Mouse (Mus musculus) testis, adult 2 months (tissue): ENCODE results near the gene Cacfd1. TPM values are rescaled to one million over a fixed set of nuclear protein-coding genes. Genes with fewer than 3 reads are reported as not detected.

ENCODE experiments used
- H3K27ac ChIP-seq: fragments of 200-500 bp; 2 replicates; pipeline ENCODE4 v1.5.1; 2012; ENCODE audit warnings: low read depth, low read length; ENCODE audit not compliant: control insufficient read depth, insufficient read depth
- H3K27me3 ChIP-seq: fragments of 200-500 bp; 2 replicates; pipeline ENCODE4 v1.6.1; 2012; ENCODE audit warnings: mild to moderate bottlenecking, low read length, moderate library complexity; ENCODE audit not compliant: control insufficient read depth, insufficient read depth
- H3K36me3 ChIP-seq: fragments of 200-500 bp; 2 replicates; pipeline ENCODE4 v1.6.1; 2012; ENCODE audit warnings: mild to moderate bottlenecking, low read length; ENCODE audit not compliant: control insufficient read depth, insufficient read depth
- H3K4me1 ChIP-seq: fragments of 200-500 bp; 2 replicates; pipeline ENCODE4 v1.6.1; 2012; ENCODE audit warnings: low read length; ENCODE audit not compliant: control insufficient read depth, insufficient read depth
- H3K4me3 ChIP-seq: fragments of 200-500 bp; 2 replicates; pipeline ENCODE4 v1.5.1; 2012; ENCODE audit warnings: low read depth, mild to moderate bottlenecking, low read length, moderate library complexity, mixed read lengths; ENCODE audit not compliant: control insufficient read depth
- CTCF ChIP-seq: fragments of 200-500 bp; IDR thresholded peaks from 2 replicates; pipeline ENCODE4 v1.5.1; 2012; ENCODE audit warnings: low read depth, mild to moderate bottlenecking, inconsistent platforms, low read length, moderate library complexity; ENCODE audit not compliant: control insufficient read depth, insufficient read depth, insufficient replicate concordance
- POLR2A ChIP-seq: fragments of 200-500 bp; IDR thresholded peaks from 2 replicates; pipeline ENCODE4 v1.6.1; 2012; ENCODE audit warnings: low read depth, mild to moderate bottlenecking, inconsistent platforms, low read length, moderate library complexity; ENCODE audit not compliant: control insufficient read depth
- polyA plus RNA-seq: library from polyadenylated mRNA; depleted of rRNA; stranded (reverse); fragments of >200 nt; gene quantifications from 2 replicates; pipeline ENCODE4 v1.2.3, GENCODE M21; 2012

Cacfd1 gene
- polyA plus RNA-seq, 1 experiment = 26.5 TPM

- Histone ChIP-seq H3K4me3 (no peak overlapping the region), H3K27ac (no peak overlapping the region), H3K27me3 (no peaks in the 10 kb centered on the region), H3K36me3 (no peaks in the 10 kb centered on the region), H3K4me1 (peaks cover 5% of the 10 kb centered on the region; the same call in 1 of the 2 replicates)
- TF ChIP-seq POLR2A = no peak
- TF ChIP-seq CTCF = no peak
These were observed 17.3 kb downstream of the Cacfd1 start for GRCm38 (mm10) chr2:27026857-27027617.

- Histone ChIP-seq H3K36me3 (no peaks in the 10 kb centered on the region), H3K4me3 (peak within 1 kb of the TSS; percentile 30), H3K27me3 (no peaks in the 10 kb centered on the region), H3K4me1 (peaks cover 5% of the 10 kb centered on the region; the same call in 1 of the 2 replicates), H3K27ac (no peak within 1 kb of the TSS)
- TF ChIP-seq POLR2A (no peak), CTCF (no peak)
These were observed 18.1 kb downstream of the Cacfd1 start, which contains the start of gene Slc2a6 for GRCm38 (mm10) chr2:27027618-27028436. Slc2a6 (minus strand) TSS chr2:27027998.

- Histone ChIP-seq H3K4me3 (no peak overlapping the region), H3K27me3 (no peaks in the 10 kb centered on the region), H3K4me1 (peaks cover 5% of the 10 kb centered on the region; the same call in 1 of the 2 replicates), H3K36me3 (no peaks in the 10 kb centered on the region), H3K27ac (no peak overlapping the region)
- no peak for TF ChIP-seq POLR2A
- TF ChIP-seq CTCF = no peak
These were observed 18.8 kb downstream of the Cacfd1 start for GRCm38 (mm10) chr2:27028437-27029015.

- no peak overlapping the region for H3K27ac ChIP-seq
- H3K4me1 ChIP-seq = peaks cover 5% of the 10 kb centered on the region; the same call in 1 of the 2 replicates
- H3K27me3 ChIP-seq = no peaks in the 10 kb centered on the region
- no peaks in the 10 kb centered on the region for H3K36me3 ChIP-seq
- no peak for TF ChIP-seq CTCF
- no peak overlapping the region for H3K4me3 ChIP-seq
These were observed 22.6 kb downstream of the Cacfd1 start for GRCm38 (mm10) chr2:27032361-27032760.

- no peak overlapping the region for H3K4me3 ChIP-seq
- no peak for TF ChIP-seq CTCF
- no peak for TF ChIP-seq POLR2A
- no peaks in the 10 kb centered on the region for H3K27me3 ChIP-seq
- H3K36me3 ChIP-seq = no peaks in the 10 kb centered on the region
- H3K4me1 ChIP-seq = no peaks in the 10 kb centered on the region; the same call in 1 of the 2 replicates
- H3K27ac ChIP-seq = no peak overlapping the region
These were observed 26.3 kb downstream of the Cacfd1 start for GRCm38 (mm10) chr2:27036003-27036402.

GRCm38 (mm10) chr2:27037008-27037407 is 27.3 kb downstream of the Cacfd1 start:
- no peaks in the 10 kb centered on the region for H3K27me3 ChIP-seq
- TF ChIP-seq POLR2A (no peak), CTCF (no peak)
- no peak overlapping the region for H3K4me3 ChIP-seq
- H3K4me1 ChIP-seq = no peaks in the 10 kb centered on the region; the same call in 1 of the 2 replicates
- no peaks in the 10 kb centered on the region for H3K36me3 ChIP-seq
- H3K27ac ChIP-seq = no peak overlapping the region

- Histone ChIP-seq H3K27me3 (no peaks in the 10 kb centered on the region), H3K4me3 (no peak overlapping the region), H3K4me1 (no peaks in the 10 kb centered on the region; the same call in 1 of the 2 replicates), H3K27ac (no peak overlapping the region), H3K36me3 (no peaks in the 10 kb centered on the region)
- TF ChIP-seq CTCF = peak; percentile 82; the same call in 1 of the 2 replicates
- TF ChIP-seq POLR2A = no peak
These were observed 28.9 kb downstream of the Cacfd1 start for GRCm38 (mm10) chr2:27038596-27038995.
